Mouse (Mus musculus) liver, embryonic 15.5 days (tissue): Measurements from ENCODE around the gene Adamts4. TPM values are rescaled to one million over a fixed set of nuclear protein-coding genes. Genes with fewer than 3 reads are reported as not detected.
A peak's percentile ranks its signal among the peaks of the same experiment; 100 is the strongest.
"Not testable (repeated sequence)": the region's sequence is repeated elsewhere in the genome, so short reads cannot be mapped to it uniquely, and the experiment has no call there.

ENCODE experiments used
- ATAC-seq: fragments of 200-750 bp; cut with Nextera tagmentation; 2 replicates; pipeline ENCODE4 v1.8.0; 2017; ENCODE audit warnings: moderate number of reproducible peaks, mild to moderate bottlenecking, moderate library complexity; ENCODE audit not compliant: insufficient read depth
- H3K27ac ChIP-seq: fragments of 300-500 bp; sonication (generic); replicated peaks from 2 replicates; pipeline ENCODE4 v1.5.1; 2015; ENCODE audit warnings: mild to moderate bottlenecking, inconsistent platforms
- H3K27me3 ChIP-seq: fragments of 300-500 bp; sonication (generic); 2 replicates; pipeline ENCODE4 v1.6.1; 2015; ENCODE audit warnings: mild to moderate bottlenecking, inconsistent platforms
- H3K36me3 ChIP-seq: fragments of 300-500 bp; sonication (generic); replicated peaks from 2 replicates; pipeline ENCODE4 v1.6.1; 2015; ENCODE audit warnings: moderate library complexity, mild to moderate bottlenecking, inconsistent platforms
- H3K4me1 ChIP-seq: fragments of 300-500 bp; sonication (generic); replicated peaks from 2 replicates; pipeline ENCODE4 v1.6.1; 2015; ENCODE audit warnings: inconsistent platforms
- H3K4me2 ChIP-seq: fragments of 300-500 bp; sonication (generic); 2 replicates; pipeline ENCODE4 v1.6.1; 2015; ENCODE audit warnings: moderate library complexity, mild to moderate bottlenecking, inconsistent platforms
- H3K4me3 ChIP-seq: fragments of 300-500 bp; sonication (generic); replicated peaks from 2 replicates; pipeline ENCODE4 v1.5.1; 2015; ENCODE audit warnings: mild to moderate bottlenecking, inconsistent platforms
- H3K9ac ChIP-seq: fragments of 300-500 bp; sonication (generic); 2 replicates; pipeline ENCODE4 v1.6.1; 2015; ENCODE audit warnings: moderate library complexity, mild to moderate bottlenecking, inconsistent platforms
- H3K9me3 ChIP-seq: fragments of 300-500 bp; sonication (generic); replicated peaks from 2 replicates; pipeline ENCODE4 v1.6.1; 2016; ENCODE audit warnings: inconsistent platforms
- WGBS: fragments of 180-500 bp; shearing (Covaris S2); methylation state at CpG from one replicate; pipeline ENCODE4 v1.1.7; 2015; ENCODE audit warnings: mixed read lengths; ENCODE audit not compliant: insufficient replicate concordance; 5-methylcytosine and 5-hydroxymethylcytosine counted together
- polyA plus RNA-seq: library from polyadenylated mRNA; unstranded; fragments of >200 nt; fragmentation: Nextera tagmentation; extraction: Ambion mirVana; gene quantifications from 2 replicates; pipeline ENCODE4 v1.2.1, GENCODE M21; 2015

Adamts4 gene
- polyA plus RNA-seq, 1 experiment from 2014 or later = 0.58 TPM

GRCm38 (mm10) chr1:171288328-171288727, 38.1 kb downstream of the Adamts4 start:
- H3K4me1 ChIP-seq = peaks cover 71% of the 10 kb centered on the region
- peaks cover 49% of the 10 kb centered on the region for H3K36me3 ChIP-seq
- H3K9me3 ChIP-seq = no peaks in the 10 kb centered on the region
- no peaks in the 10 kb centered on the region for H3K27me3 ChIP-seq
- H3K4me3 ChIP-seq = peak overlapping the region; percentile 83
- 60% methylated on average over 4 of the region's 4 CpGs for WGBS
- no peak overlapping the region for H3K9ac ChIP-seq
- H3K27ac ChIP-seq = peak overlapping the region; percentile 56
- H3K4me2 ChIP-seq = peak overlapping the region; percentile 77
- ATAC-seq = no peak

GRCm38 (mm10) chr1:171293351-171293750, 43.1 kb downstream of the Adamts4 start:
- Histone ChIP-seq H3K27me3 (peaks cover 31% of the 10 kb centered on the region), H3K9ac (no peak overlapping the region), H3K36me3 (peaks cover 16% of the 10 kb centered on the region), H3K4me3 (peak overlapping the region; percentile 78), H3K27ac (no peak overlapping the region), H3K4me2 (peak overlapping the region; percentile 69), H3K4me1 (peaks cover 37% of the 10 kb centered on the region), H3K9me3 (no peaks in the 10 kb centered on the region)
- ATAC-seq = no peak
- WGBS = 79% methylated on average over 3 of the region's 3 CpGs

GRCm38 (mm10) chr1:171293906-171294297, 43.7 kb downstream of the Adamts4 start:
- peak overlapping the region; percentile 69 for H3K4me2 ChIP-seq
- peaks cover 32% of the 10 kb centered on the region for H3K4me1 ChIP-seq
- peak overlapping the region; percentile 77 for H3K9ac ChIP-seq
- H3K4me3 ChIP-seq = peak overlapping the region; percentile 78
- H3K27me3 ChIP-seq = peaks cover 36% of the 10 kb centered on the region
- H3K27ac ChIP-seq = peak overlapping the region; percentile 87
- peaks cover 12% of the 10 kb centered on the region for H3K36me3 ChIP-seq
- no peaks in the 10 kb centered on the region for H3K9me3 ChIP-seq
- WGBS = 37% methylated on average over 5 of the region's 5 CpGs
- ATAC-seq = no peak

GRCm38 (mm10) chr1:171294298-171295062, 44.3 kb downstream of the Adamts4 start, which contains the start of gene Ufc1:
Gene Ufc1, minus strand, starts transcription at chr1:171295024.
- peak; percentile 77 for ATAC-seq
- Histone ChIP-seq H3K4me1 (peaks cover 30% of the 10 kb centered on the region), H3K36me3 (peaks cover 7% of the 10 kb centered on the region), H3K9ac (peak within 1 kb of the TSS; percentile 77), H3K27ac (peak within 1 kb of the TSS; percentile 87), H3K4me3 (peak within 1 kb of the TSS; percentile 78), H3K4me2 (peak within 1 kb of the TSS; percentile 69), H3K9me3 (no peaks in the 10 kb centered on the region), H3K27me3 (peaks cover 40% of the 10 kb centered on the region)
- WGBS = 1% methylated on average over 42 of the region's 42 CpGs

- Histone ChIP-seq H3K9me3 (no peaks in the 10 kb centered on the region), H3K27ac (peak overlapping the region; percentile 87), H3K4me3 (peak overlapping the region; percentile 78), H3K27me3 (peaks cover 43% of the 10 kb centered on the region), H3K4me1 (peaks cover 30% of the 10 kb centered on the region), H3K36me3 (peaks cover 1% of the 10 kb centered on the region; the same call in 1 of the 2 replicates), H3K4me2 (peak overlapping the region; percentile 69), H3K9ac (peak overlapping the region; percentile 77; the same call in 1 of the 2 replicates)
- 4% methylated on average over 3 of the region's 3 CpGs for WGBS
- ATAC-seq = no peak
Observed at GRCm38 (mm10) chr1:171295063-171295402, 44.8 kb downstream of the Adamts4 start.

- no peak overlapping the region for H3K4me3 ChIP-seq
- no peak overlapping the region for H3K4me2 ChIP-seq
- ATAC-seq = no peak
- H3K4me1 ChIP-seq = peaks cover 10% of the 10 kb centered on the region
- 52% methylated on average over 3 of the region's 3 CpGs for WGBS
- no peaks in the 10 kb centered on the region for H3K9me3 ChIP-seq
- no peak overlapping the region for H3K27ac ChIP-seq
- H3K36me3 ChIP-seq = no peaks in the 10 kb centered on the region
- H3K27me3 ChIP-seq = peaks cover 52% of the 10 kb centered on the region
- no peak overlapping the region for H3K9ac ChIP-seq
Observed at GRCm38 (mm10) chr1:171298226-171298625, 48.0 kb downstream of the Adamts4 start.

GRCm38 (mm10) chr1:171306157-171306556, 55.9 kb downstream of the Adamts4 start:
- H3K36me3 ChIP-seq, H3K4me3 ChIP-seq, H3K9ac ChIP-seq, H3K4me2 ChIP-seq, ATAC-seq, H3K4me1 ChIP-seq, H3K9me3 ChIP-seq, H3K27ac ChIP-seq: not testable (repeated sequence)
- 57% methylated on average over 5 of the region's 5 CpGs for WGBS
- H3K27me3 ChIP-seq = peaks cover 28% of the 10 kb centered on the region

GRCm38 (mm10) chr1:171309321-171309720, 59.1 kb downstream of the Adamts4 start:
- Histone ChIP-seq H3K9ac (no peak overlapping the region), H3K4me1 (no peaks in the 10 kb centered on the region), H3K4me2 (no peak overlapping the region), H3K27me3 (peaks cover 25% of the 10 kb centered on the region), H3K4me3 (no peak overlapping the region), H3K36me3 (no peaks in the 10 kb centered on the region), H3K9me3 (no peaks in the 10 kb centered on the region), H3K27ac (no peak overlapping the region)
- no peak for ATAC-seq
- 42% methylated on average over 2 of the region's 2 CpGs for WGBS

Other genes starting within 250 kb of the Adamts4 start
- 3.9 and 4.2 TPM in 2 replicates for gene Fcgr4, start 231.5 kb upstream of the Adamts4 start, polyA plus RNA-seq
- gene Fcgr3, start 185.5 kb upstream of the Adamts4 start, polyA plus RNA-seq = 27.2 and 28.0 TPM in 2 replicates
- gene Cfap126, start 136.5 kb upstream of the Adamts4 start, polyA plus RNA-seq = 1.7 and 2.6 TPM in 2 replicates
- gene Sdhc, start 99.8 kb upstream of the Adamts4 start, polyA plus RNA-seq = 149 and 158 TPM in 2 replicates
- not detected in 2 replicates for gene Mpz, start 99.7 kb upstream of the Adamts4 start, polyA plus RNA-seq
- gene Pcp4l1, start 54.2 kb upstream of the Adamts4 start, polyA plus RNA-seq = 1.7 and 2.1 TPM in 2 replicates
- 1.1 and 1.5 TPM in 2 replicates for gene Nr1i3, start 36.5 kb upstream of the Adamts4 start, polyA plus RNA-seq
- 15.8 and 16.2 TPM in 2 replicates for gene Tomm40l, start 27.9 kb upstream of the Adamts4 start, polyA plus RNA-seq
- 6,467 and 6,641 TPM in 2 replicates for gene Apoa2, start 25.4 kb upstream of the Adamts4 start, polyA plus RNA-seq
- gene Fcer1g, start 16.1 kb upstream of the Adamts4 start, polyA plus RNA-seq = 115 and 118 TPM in 2 replicates
- gene Ndufs2, start 967 bp downstream of the Adamts4 start, polyA plus RNA-seq = 137 and 144 TPM in 2 replicates
- gene B4galt3, start 19.9 kb downstream of the Adamts4 start, polyA plus RNA-seq = 21.9 and 23.5 TPM in 2 replicates
- gene Ppox, start 30.8 kb downstream of the Adamts4 start, polyA plus RNA-seq = 214 and 226 TPM in 2 replicates
- gene Usp21, start 37.6 kb downstream of the Adamts4 start, polyA plus RNA-seq = 24.9 and 28.5 TPM in 2 replicates
- 40.6 and 41.4 TPM in 2 replicates for gene Ufc1, start 44.6 kb downstream of the Adamts4 start, polyA plus RNA-seq
- 18.6 and 20.1 TPM in 2 replicates for gene Dedd, start 78.7 kb downstream of the Adamts4 start, polyA plus RNA-seq
- gene Nit1, start 95.2 kb downstream of the Adamts4 start, polyA plus RNA-seq = 33.1 and 39.1 TPM in 2 replicates
- gene Pfdn2, start 95.2 kb downstream of the Adamts4 start, polyA plus RNA-seq = 32.8 and 37.5 TPM in 2 replicates
- 0.21 and 0.33 TPM in 2 replicates for gene Klhdc9, start 110.4 kb downstream of the Adamts4 start, polyA plus RNA-seq
- 0.07 and 0.18 TPM in 2 replicates for gene Nectin4, start 119.7 kb downstream of the Adamts4 start, polyA plus RNA-seq
- 5.0 and 5.3 TPM in 2 replicates for gene Arhgap30, start 138.5 kb downstream of the Adamts4 start, polyA plus RNA-seq
- 18.6 and 21.3 TPM in 2 replicates for gene Usf1, start 160.9 kb downstream of the Adamts4 start, polyA plus RNA-seq
- gene Tstd1, start 168.5 kb downstream of the Adamts4 start, polyA plus RNA-seq = 2.1 and 2.5 TPM in 2 replicates
- 29.7 and 32.8 TPM in 2 replicates for gene F11r, start 187.1 kb downstream of the Adamts4 start, polyA plus RNA-seq